Mouse (Mus musculus): ENCODE data around the gene Med22. TPM values are rescaled to one million over a fixed set of nuclear protein-coding genes. Genes with fewer than 3 reads are reported as not detected.
A peak's percentile ranks its signal among the peaks of the same experiment; 100 is the strongest.
"Not testable (repeated sequence)": the region's sequence is repeated elsewhere in the genome, so short reads cannot be mapped to it uniquely, and the experiment has no call there.

The Med22 gene
- total RNA-seq, 4 experiments from 2014 or later = 24.2 to 26.9 (median 24.8) TPM

- no peak for DNase-seq (ENCODE audit: low spot score)
These were observed 6.3 kb upstream of the Med22 start for GRCm38 (mm10) chr2:26916738-26917137.

GRCm38 (mm10) chr2:26915927-26916728 lies 5.7 kb upstream of the Med22 start, which contains the start of the genes Surf2 and Surf1:
Surf2 (plus strand) TSS chr2:26916367.
Surf1 (minus strand) TSS chr2:26916530.
- DNase-seq (ENCODE audit: low spot score) = peak; percentile 84

- no peak for DNase-seq (ENCODE audit: low spot score)
These were observed 3.9 kb upstream of the Med22 start for GRCm38 (mm10) chr2:26914148-26914941.

- no peak for DNase-seq (ENCODE audit: low spot score)
These were observed 3.1 kb upstream of the Med22 start for GRCm38 (mm10) chr2:26913416-26914147.

- no peak for DNase-seq (ENCODE audit: low spot score)
These were observed 1.8 kb upstream of the Med22 start for GRCm38 (mm10) chr2:26912253-26912770.

GRCm38 (mm10) chr2:26910994-26911765 lies 703 bp upstream of the Med22 start:
- DNase-seq (ENCODE audit: low spot score) = no peak

GRCm38 (mm10) chr2:26909387-26909784 lies 1.1 kb downstream of the Med22 start:
- no peak for DNase-seq (ENCODE audit: low spot score)

- DNase-seq (ENCODE audit: low spot score) = no peak
These were observed 1.6 kb downstream of the Med22 start for GRCm38 (mm10) chr2:26908710-26909386.

- peak; percentile 28 for DNase-seq (ENCODE audit: low spot score)
These were observed 3.4 kb downstream of the Med22 start for GRCm38 (mm10) chr2:26907109-26907508.

- no peak for DNase-seq (ENCODE audit: low spot score)
These were observed 4.0 kb downstream of the Med22 start for GRCm38 (mm10) chr2:26906431-26906830.

- no peak for DNase-seq (ENCODE audit: low spot score)
These were observed 4.5 kb downstream of the Med22 start for GRCm38 (mm10) chr2:26905936-26906335.

GRCm38 (mm10) chr2:26903311-26903710 lies 7.2 kb downstream of the Med22 start:
- no peak for DNase-seq (ENCODE audit: low spot score)

GRCm38 (mm10) chr2:26902467-26903220 lies 7.8 kb downstream of the Med22 start, which contains the start of gene Surf6:
Surf6 (minus strand) TSS chr2:26902879.
- peak; percentile 97 for DNase-seq (ENCODE audit: low spot score)

- no peak for DNase-seq (ENCODE audit: low spot score)
These were observed 8.6 kb downstream of the Med22 start for GRCm38 (mm10) chr2:26901834-26902400.

GRCm38 (mm10) chr2:26900731-26901130 lies 9.7 kb downstream of the Med22 start:
- no peak for DNase-seq (ENCODE audit: low spot score)

- no peak for DNase-seq (ENCODE audit: low spot score)
These were observed 14.6 kb downstream of the Med22 start for GRCm38 (mm10) chr2:26895898-26896297.

GRCm38 (mm10) chr2:26886170-26886569 lies 24.3 kb downstream of the Med22 start:
- not testable (repeated sequence) for DNase-seq (ENCODE audit: low spot score)

- not testable (repeated sequence) for DNase-seq (ENCODE audit: low spot score)
These were observed 24.9 kb downstream of the Med22 start for GRCm38 (mm10) chr2:26885541-26885940.

GRCm38 (mm10) chr2:26878571-26878970 lies 31.9 kb downstream of the Med22 start:
- no peak for DNase-seq (ENCODE audit: low spot score)

Data from heart, adult 8-10 months (tissue).